Mouse (Mus musculus) cortical plate, adult 2 months (tissue): ENCODE data around the gene Dstyk. TPM values are rescaled to one million over a fixed set of nuclear protein-coding genes. Genes with fewer than 3 reads are reported as not detected.
A peak's percentile ranks its signal among the peaks of the same experiment; 100 is the strongest.

ENCODE experiments used
- H3K27ac ChIP-seq: fragments of 200-500 bp; 2 replicates; pipeline ENCODE4 v1.5.1; 2012; ENCODE audit warnings: low read length, control low read depth, inconsistent platforms; ENCODE audit not compliant: insufficient read depth
- H3K4me1 ChIP-seq: fragments of 200-500 bp; 2 replicates; pipeline ENCODE4 v1.6.1; 2011; ENCODE audit warnings: low read length; ENCODE audit not compliant: control insufficient read depth, insufficient read depth
- H3K4me3 ChIP-seq: fragments of 200-500 bp; 2 replicates; pipeline ENCODE4 v1.5.1; 2011; ENCODE audit warnings: mild to moderate bottlenecking, low read length, control low read depth; ENCODE audit not compliant: insufficient read depth
- CTCF ChIP-seq: fragments of 200-500 bp; IDR thresholded peaks from 2 replicates; pipeline ENCODE4 v1.5.1; 2011; ENCODE audit warnings: mild to moderate bottlenecking, control low read depth, low read length; ENCODE audit not compliant: insufficient read depth; ENCODE audit errors: extremely low read depth
- POLR2A ChIP-seq: fragments of 200-500 bp; IDR thresholded peaks from 2 replicates; pipeline ENCODE4 v1.6.1; 2011; ENCODE audit warnings: mild to moderate bottlenecking, low read length, control low read depth; ENCODE audit not compliant: insufficient read depth; ENCODE audit errors: extremely low read depth
- polyA plus RNA-seq: library from polyadenylated mRNA; depleted of rRNA; stranded (reverse); fragments of >200 nt; gene quantifications from 2 replicates; pipeline ENCODE4 v1.2.3, GENCODE M21; 2012

The Dstyk gene
- polyA plus RNA-seq, 1 experiment: 24.0 TPM

- TF ChIP-seq POLR2A: no peak
- no peak for TF ChIP-seq CTCF
- H3K4me3 ChIP-seq: no peak overlapping the region
- H3K4me1 ChIP-seq: peaks cover 23% of the 10 kb centered on the region
- H3K27ac ChIP-seq: peak overlapping the region; percentile 87; the same call in 1 of the 2 replicates
These were observed 42.1 kb upstream of the Dstyk start for GRCm38 (mm10) chr1:132375256-132375655.

DNA sequence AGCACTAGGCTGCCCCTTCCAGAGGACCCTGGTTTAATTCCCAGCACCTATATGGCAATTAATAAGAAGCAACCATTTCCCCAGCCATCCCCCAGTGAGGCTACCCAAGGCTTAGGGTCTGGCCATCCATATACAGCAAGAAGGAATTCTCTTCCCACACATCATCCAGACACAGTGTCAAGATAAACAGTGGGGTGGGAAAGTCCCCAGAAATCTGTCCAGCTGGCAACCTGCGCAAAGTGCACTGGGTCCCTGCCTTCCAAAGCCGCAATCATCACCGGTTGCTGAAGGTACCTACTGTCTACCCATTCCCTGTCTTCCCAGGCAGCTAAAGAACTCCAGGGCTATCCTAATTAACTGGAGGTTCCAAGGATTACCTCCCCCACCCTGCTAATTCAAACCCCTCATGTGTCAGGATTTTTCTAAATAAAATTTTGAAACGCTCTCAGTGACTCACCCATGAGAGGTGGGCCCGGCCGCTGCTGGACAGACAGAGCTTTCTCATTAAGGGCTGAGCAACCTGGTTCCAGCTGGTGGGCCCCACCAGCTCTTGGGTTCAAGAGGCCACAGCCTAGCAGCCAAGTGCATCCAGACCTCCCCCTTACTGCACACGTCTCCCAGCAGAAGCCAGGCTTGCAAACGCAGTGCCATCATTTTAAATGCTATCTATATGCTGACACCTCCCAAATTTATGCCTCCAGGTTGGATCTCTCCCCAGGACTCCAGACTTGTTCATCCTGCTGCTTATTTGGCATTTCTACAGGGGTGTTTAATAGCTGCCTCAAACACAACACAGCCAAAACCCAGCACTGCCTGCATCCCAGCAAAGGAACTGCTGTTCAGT lies 40.9 kb upstream of the Dstyk start:
- H3K4me1 ChIP-seq: peaks cover 19% of the 10 kb centered on the region
- H3K27ac ChIP-seq: 0 out of 2 replicates have a peak overlapping the region, but pooled peaks have one; percentile 27

DNA sequence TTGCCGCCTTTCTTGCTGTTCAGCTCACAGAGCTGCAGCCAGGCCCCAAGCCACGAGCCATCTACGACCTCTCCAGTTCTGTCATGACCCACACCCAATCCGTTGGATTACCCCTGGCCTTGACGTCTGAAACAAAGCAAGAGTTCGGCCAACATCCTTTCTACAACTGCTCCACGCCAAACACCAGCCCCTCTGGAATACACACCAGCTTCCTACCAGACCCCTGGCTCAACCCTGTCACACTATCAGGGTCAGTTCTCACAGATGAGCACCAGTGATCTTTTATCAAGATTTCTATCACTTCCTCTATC lies 40.3 kb upstream of the Dstyk start:
- TF ChIP-seq CTCF (no peak), POLR2A (no peak)
- H3K27ac ChIP-seq: 0 out of 2 replicates have a peak overlapping the region, but pooled peaks have one; percentile 27
- H3K4me3 ChIP-seq: no peak overlapping the region
- H3K4me1 ChIP-seq: peaks cover 19% of the 10 kb centered on the region

More for the DNA sequence above, 40.9 kb upstream of the Dstyk start:
- TF ChIP-seq CTCF: no peak
- TF ChIP-seq POLR2A: no peak
- H3K4me3 ChIP-seq: no peak overlapping the region

DNA sequence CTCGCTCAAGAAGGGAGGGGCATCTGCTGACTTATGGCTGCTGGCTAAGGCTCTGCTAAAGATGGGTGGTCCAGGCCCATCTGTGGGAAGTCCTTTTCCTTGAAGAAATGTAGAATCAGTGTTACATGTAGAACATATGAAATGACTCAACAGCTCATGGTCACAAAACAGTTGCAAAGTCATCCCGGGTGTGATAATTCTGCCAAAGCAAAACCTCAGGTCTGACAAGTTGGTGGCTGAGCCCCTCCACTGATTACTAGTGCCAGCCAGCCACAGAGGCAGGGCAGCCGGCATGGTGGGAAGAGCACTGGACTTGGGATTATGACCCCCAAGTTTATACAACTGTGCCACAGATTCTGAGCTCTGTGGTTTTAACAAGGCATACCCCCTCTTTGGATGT lies 39.5 kb upstream of the Dstyk start:
- no peak for TF ChIP-seq POLR2A
- TF ChIP-seq CTCF: no peak
- no peak overlapping the region for H3K4me3 ChIP-seq
- peaks cover 19% of the 10 kb centered on the region for H3K4me1 ChIP-seq
- H3K27ac ChIP-seq: no peak overlapping the region

GRCm38 (mm10) chr1:132380550-132381100 lies 36.7 kb upstream of the Dstyk start:
- Histone ChIP-seq H3K4me1 (peaks cover 17% of the 10 kb centered on the region), H3K27ac (no peak overlapping the region), H3K4me3 (no peak overlapping the region)
- TF ChIP-seq POLR2A (no peak), CTCF (no peak)

GRCm38 (mm10) chr1:132381929-132382328 lies 35.4 kb upstream of the Dstyk start:
- Histone ChIP-seq H3K4me3 (no peak overlapping the region), H3K4me1 (peaks cover 21% of the 10 kb centered on the region), H3K27ac (no peak overlapping the region)
- TF ChIP-seq POLR2A (no peak), CTCF (no peak)

DNA sequence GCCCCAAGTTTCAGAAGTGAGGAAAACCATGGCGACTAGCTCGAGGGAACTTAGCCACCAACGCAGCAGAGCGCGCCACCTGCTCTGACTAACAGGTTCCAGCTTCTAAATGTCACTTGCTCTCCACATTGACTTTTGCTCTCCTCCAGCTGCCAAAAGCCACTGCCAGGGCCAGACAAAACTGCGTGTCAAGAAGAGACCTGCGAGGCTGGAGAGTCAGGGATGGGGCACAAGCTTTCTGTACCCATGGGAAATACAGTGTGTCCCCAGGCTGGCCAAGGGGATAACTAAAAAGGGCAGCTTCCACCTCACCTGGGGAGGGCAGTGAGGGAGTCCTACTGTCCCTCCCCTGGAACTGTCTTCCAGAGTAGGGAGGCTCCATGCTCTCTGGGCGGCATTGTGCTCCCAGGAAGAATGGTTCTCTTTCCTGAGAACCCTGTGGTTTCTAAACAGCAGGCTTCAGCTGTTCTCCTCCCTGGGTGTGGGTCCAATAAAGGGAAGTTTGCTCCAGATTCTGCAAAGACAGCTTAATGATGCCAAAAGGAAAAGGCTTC lies 33.3 kb upstream of the Dstyk start:
- Histone ChIP-seq H3K4me3 (no peak overlapping the region), H3K27ac (peak overlapping the region; percentile 45), H3K4me1 (peaks cover 24% of the 10 kb centered on the region)
- no peak for TF ChIP-seq POLR2A
- no peak for TF ChIP-seq CTCF

- no peak overlapping the region for H3K4me3 ChIP-seq
- peak overlapping the region; percentile 73; the same call in 1 of the 2 replicates for H3K27ac ChIP-seq
- peaks cover 25% of the 10 kb centered on the region for H3K4me1 ChIP-seq
- TF ChIP-seq POLR2A: no peak
- TF ChIP-seq CTCF: no peak
These were observed 32.1 kb upstream of the Dstyk start for GRCm38 (mm10) chr1:132385266-132385665.

DNA sequence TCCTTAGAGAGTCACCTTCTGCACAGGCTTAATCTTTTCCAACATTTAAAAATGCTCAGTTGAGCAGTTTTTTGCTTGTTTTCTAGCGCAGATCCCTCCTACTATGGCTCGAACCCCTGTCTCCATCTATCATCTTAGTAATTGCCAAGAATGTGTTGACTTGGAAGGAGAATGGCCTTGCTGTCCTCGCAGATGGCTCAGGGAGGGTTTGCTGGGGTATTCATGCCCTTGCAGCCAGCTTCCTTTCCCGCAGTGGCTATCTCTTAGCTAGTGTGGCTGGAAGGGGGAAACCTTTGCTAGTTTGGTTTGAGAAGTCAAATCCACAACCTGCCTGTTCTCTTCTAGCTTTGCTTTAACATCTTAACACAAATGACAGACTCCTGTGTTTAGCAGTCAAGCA lies 31.6 kb upstream of the Dstyk start:
- no peak overlapping the region for H3K4me3 ChIP-seq
- TF ChIP-seq CTCF (no peak), POLR2A (no peak)
- peaks cover 25% of the 10 kb centered on the region for H3K4me1 ChIP-seq
- peak overlapping the region; percentile 73 for H3K27ac ChIP-seq

DNA sequence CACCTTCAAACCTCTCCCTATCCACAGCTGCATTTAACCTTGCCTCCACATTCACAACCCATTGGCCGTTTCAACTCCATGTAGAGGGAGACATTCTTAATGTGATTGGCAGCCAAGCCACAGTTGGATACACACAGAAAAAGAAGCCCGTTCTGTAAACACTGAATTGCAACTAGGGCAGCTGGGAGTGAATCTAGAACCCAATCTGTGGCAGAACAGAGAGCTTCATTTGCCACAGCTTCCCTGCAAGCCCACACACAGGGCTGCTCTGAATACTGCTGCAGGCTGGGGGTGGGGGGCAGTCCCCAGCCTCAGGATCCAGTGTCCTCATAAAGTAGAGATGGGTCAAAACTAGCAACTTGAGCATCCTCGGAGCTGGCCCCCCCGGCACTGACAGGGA lies 31.1 kb upstream of the Dstyk start:
- no peak for TF ChIP-seq CTCF
- no peak for TF ChIP-seq POLR2A
- peaks cover 25% of the 10 kb centered on the region for H3K4me1 ChIP-seq
- no peak overlapping the region for H3K4me3 ChIP-seq
- H3K27ac ChIP-seq: peak overlapping the region; percentile 73
